Mouse (Mus musculus) forebrain, embryonic 11.5 days (tissue): Measurements from ENCODE around the gene Creg2. TPM values are rescaled to one million over a fixed set of nuclear protein-coding genes. Genes with fewer than 3 reads are reported as not detected.

Experiments used
- polyA plus RNA-seq: library from polyadenylated mRNA; unstranded; fragments of >200 nt; fragmentation: Nextera tagmentation; extraction: Ambion mirVana; gene quantifications from 2 replicates; pipeline ENCODE4 v1.2.1, GENCODE M21; 2014

Gene Creg2
- polyA plus RNA-seq, 1 experiment from 2014 or later = 0.12 TPM

Other genes with a start within 250 kb of the Creg2 start
- gene Tbc1d8, start 172.7 kb downstream of the Creg2 start, polyA plus RNA-seq = 6.5 and 7.0 TPM in 2 replicates
- gene Cnot11, start 116.5 kb downstream of the Creg2 start, polyA plus RNA-seq = 25.7 and 35.4 TPM in 2 replicates
- gene Rnf149, start 74.1 kb downstream of the Creg2 start, polyA plus RNA-seq = 26.6 and 30.4 TPM in 2 replicates
- 0.17 and 0.45 TPM in 2 replicates for gene Rfx8, start 69.5 kb upstream of the Creg2 start, polyA plus RNA-seq
- gene Gm3646, start 153.9 kb upstream of the Creg2 start, polyA plus RNA-seq = not detected in 2 replicates
- gene Map4k4, start 249.4 kb upstream of the Creg2 start, polyA plus RNA-seq = 52.4 and 58.2 TPM in 2 replicates